Mouse (Mus musculus) neural tube, embryonic 10.5 days (tissue): Measurements from ENCODE around the gene Crebl2.

Experiments
- DNase-seq: peaks from one replicate; pipeline ENCODE4 v3.0.0-alpha.2; 2017; ENCODE audit warnings: low spot score; ENCODE audit errors: extremely low spot score

Crebl2 gene

GRCm38 (mm10) chr6:134870887-134871286 lies 40.9 kb downstream of the Crebl2 start:
- DNase-seq = no peak

- DNase-seq = no peak
Observed at GRCm38 (mm10) chr6:134872236-134872635, 42.3 kb downstream of the Crebl2 start.

GRCm38 (mm10) chr6:134873018-134873417 lies 43.1 kb downstream of the Crebl2 start:
- no peak for DNase-seq

DNA sequence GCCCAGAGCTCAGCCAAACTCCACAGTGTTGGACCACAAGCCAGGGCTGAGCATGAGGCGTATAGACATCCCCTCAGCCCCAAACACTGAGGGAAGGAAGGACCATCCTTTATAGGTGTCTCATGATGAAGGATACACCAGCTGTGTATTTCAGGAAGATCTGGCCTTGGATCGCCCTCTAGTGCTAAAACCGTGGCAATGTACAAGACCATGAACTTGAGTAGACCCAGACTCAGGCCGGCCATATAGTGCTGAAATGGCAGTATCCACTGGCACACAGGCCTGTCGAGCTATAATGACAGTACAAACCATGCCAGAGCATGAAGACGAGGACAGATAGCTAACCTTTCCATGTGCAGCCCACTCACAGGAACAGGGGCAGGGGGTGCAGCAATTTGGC lies 46.8 kb downstream of the Crebl2 start:
- no peak for DNase-seq

GRCm38 (mm10) chr6:134877276-134877675 lies 47.3 kb downstream of the Crebl2 start:
- no peak for DNase-seq

- no peak for DNase-seq
Observed at GRCm38 (mm10) chr6:134877892-134878291, 47.9 kb downstream of the Crebl2 start.

GRCm38 (mm10) chr6:134879556-134879955 lies 49.6 kb downstream of the Crebl2 start:
- no peak for DNase-seq

DNA sequence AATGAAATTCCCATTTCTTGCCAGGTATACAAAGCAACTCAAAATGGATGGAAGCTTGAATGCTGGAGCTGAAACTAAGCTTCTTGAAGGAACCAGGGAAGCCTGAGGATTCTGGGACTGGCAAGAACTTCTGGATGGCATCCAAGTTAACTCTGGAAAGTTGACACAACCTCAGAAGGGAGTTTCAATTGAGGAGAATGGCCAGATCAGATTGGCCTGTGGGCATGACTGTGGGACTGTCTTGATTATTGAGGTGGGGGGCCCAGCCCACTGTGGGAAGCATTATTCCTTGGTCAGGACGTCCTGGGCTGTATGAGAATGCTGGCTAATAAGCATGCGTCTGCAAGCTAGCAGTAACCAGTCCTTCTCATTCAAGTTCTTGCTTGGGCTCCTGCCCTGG lies 50.1 kb downstream of the Crebl2 start:
- no peak for DNase-seq

- DNase-seq = no peak
Observed at GRCm38 (mm10) chr6:134883661-134884060, 53.7 kb downstream of the Crebl2 start.

DNA sequence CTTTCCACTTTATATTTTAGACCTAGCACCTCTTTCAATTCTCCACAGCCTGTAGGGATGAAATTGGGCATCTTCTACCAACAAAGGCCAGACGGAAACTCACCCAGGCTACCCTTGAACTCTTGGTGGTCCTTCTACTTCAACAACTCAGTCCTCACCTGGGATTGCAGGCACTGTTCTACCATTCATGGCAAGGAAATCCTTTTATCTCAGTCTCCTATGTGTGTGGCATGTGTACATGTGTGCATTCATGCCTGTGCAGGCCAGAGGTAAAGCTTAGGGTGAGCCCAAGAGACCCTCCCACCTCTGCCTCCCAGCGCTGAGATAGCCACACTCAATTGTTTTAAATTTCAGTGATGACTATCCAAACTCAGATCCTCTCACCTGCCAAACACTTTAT lies 55.6 kb downstream of the Crebl2 start:
- DNase-seq = no peak

GRCm38 (mm10) chr6:134886475-134886874 lies 56.5 kb downstream of the Crebl2 start:
- DNase-seq = no peak

- peak; percentile 19 for DNase-seq
Observed at GRCm38 (mm10) chr6:134887008-134887407, 57.1 kb downstream of the Crebl2 start.

- peak; percentile 79 for DNase-seq
Observed at GRCm38 (mm10) chr6:134887711-134888449, 57.9 kb downstream of the Crebl2 start.

DNA sequence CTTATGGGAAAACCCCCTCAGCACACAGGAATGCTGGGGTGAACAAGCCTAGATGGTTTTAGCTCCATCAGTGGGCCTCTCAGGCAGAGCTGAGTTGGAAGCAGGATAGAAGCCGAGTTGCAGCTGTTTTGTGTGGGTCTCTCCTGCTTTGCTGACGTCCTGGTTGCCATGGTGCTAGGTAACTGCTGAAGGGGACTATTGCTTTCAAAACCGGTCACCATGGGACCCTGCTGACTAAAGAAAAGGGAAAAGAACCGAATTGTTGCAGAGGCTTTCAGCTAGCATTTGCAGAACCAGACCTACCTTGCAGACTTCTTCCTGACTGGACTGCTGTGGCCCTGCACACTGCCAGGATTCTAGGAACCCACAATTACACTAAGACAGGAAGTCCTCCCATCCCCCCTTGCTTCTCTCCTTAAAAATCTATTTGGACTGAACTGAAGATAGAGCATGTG lies 58.6 kb downstream of the Crebl2 start:
- peak; percentile 36 for DNase-seq

- no peak for DNase-seq
Observed at GRCm38 (mm10) chr6:134889763-134890162, 59.8 kb downstream of the Crebl2 start.

DNA sequence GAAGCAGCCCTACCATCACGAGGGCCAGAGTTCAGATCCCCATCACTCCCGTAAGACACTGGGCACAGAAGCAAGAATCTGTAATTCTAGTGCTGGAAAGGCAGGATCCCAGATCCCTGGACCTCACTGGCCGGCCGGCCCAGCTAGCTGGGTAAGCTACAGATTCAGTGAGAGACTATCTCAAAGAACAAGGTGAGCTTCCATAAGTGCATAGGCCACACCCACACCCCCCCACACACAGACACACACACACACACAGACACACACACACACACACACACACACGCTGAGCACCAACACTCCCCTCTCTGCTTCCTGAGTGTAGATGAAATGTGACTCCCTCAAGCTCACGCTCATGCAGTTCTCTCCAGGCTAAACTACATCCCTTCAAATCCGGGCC lies 60.5 kb downstream of the Crebl2 start:
- no peak for DNase-seq

DNA sequence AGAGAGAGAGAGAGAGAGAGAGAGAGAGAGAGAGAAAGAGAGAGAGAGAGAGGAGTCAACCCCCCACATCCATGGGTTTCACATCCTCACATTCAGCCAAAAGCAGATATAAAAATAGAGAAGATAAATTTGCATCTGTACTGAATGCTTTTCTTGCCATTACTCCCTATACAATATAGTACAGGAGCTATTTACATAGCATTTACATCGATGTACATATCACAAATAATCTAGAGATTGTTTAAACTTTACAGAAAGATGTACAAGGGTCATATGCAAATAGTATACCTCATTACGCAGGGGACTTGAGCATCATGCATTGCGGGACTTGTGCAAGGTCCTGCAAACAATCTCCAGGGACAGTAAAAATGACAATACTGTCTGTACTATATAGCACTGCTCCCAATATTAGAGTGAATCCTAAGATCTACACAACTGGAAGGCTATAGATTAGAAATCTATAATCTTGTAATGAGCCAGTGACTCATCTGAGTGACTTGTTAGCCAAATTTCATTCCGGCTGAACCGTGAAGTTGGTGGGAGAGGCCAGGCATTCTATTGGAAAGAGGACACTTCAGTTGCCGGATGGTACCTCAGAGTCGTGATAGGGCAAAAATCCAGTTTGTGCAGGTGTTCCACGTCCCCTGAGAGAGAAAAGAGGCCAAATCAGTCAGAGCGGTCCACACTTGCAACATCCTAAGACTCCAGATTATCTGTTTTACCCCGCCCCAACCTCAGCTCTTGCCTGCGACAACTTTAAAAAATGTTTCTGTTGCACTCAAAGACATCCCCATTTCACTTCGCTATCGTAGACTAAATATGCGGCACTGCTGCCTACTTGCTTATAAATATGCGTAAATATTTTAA lies 66.8 kb downstream of the Crebl2 start:
- DNase-seq = no peak

DNA sequence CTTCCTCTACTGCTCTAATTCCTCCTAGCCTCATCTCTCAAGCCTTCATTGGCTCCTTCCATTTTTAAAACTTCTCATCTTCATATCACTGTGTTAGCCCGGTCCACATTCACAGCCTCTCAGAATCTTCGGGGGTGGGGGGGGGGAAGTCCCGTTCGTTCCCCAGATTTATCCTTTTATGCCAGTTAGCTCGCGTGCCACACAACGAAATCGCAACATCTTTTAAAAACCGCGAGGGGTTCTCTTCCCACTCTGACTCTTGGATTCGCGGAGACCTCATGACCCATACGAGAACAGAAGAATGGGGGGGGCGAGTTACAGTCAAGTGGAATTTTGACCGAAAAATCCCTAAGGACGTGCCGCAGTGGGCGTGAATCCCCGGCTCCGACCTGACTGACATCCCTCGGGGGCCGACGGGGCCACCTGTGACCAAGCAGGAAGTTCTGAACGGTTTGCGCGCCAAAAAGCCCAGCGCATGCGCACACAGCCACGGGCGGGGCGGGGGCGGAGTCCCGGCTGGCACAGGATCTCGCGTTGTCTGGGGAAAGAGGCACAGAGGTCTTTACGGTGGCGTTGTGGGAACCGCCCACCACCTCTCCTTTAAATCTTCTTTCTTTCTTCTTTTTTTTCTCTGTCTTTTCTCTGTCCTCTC lies 67.6 kb downstream of the Crebl2 start:
- DNase-seq = peak; percentile 100

DNA sequence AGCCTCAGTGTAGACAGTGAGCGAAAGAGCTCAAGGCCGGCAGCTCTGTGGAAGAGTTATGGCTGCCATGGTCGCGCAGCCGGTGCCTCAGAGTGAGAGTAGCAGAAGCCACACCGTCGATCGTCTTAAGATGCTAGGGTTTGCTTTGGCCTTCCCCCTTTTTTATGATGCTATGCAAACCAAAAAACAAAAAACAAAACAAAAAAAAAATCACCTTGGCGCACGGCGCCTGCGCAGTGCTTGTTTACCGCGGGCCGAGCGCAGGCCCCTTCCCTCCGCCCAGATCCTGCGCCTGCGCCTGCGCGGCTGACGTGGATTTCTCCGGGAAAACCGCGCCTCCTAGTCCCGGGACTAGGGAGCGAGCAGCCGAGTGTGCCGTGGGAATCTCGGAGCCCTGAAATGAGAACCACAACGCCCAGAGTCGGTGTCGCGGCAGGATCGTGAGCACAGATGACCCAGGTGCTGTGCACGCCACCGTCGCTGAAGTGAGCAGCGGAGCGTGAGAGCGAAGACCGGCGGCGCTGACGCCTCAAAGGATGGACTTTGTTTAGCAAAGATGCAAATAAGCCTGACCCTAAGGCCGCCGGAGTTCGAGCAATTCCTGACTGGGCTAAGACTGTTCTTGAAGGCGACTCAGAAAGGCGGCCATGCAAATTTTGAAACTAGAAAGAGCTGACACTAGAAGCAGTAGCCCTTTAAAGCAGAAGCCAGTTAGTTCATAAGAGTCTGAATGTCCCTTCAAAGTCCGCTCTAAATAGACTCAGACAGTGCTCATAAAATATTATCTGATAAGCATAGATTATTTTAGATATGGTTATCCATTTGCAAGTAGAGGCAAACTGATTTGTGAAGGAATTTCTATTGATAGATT lies 68.4 kb downstream of the Crebl2 start, which contains the start of gene Gpr19:
TSS of gene Gpr19 (minus strand) at position 484 of the 871 bp plus-strand sequence.
- peak; percentile 92 for DNase-seq

DNA sequence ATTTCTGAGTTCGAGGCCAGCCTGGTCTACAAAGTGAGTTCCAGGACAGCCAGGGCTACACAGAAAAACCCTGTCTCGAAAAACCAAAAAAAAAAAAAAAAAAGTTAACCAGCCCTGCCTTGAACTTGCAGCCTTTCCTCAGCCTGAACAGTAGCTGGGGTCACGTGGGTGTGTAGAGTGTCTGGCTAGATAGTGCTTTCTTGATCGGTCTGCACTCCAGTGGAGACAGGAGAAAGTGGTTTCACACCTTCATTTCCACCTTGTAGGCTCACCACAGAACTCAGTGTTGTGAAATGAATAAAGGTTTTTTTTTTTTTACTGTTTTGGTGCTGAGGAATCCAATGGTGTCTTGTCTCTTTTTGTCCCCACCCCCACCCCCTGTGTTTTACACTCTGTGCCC lies 73.4 kb downstream of the Crebl2 start:
- no peak for DNase-seq
